Mouse (Mus musculus) liver, embryonic 15.5 days (tissue): ENCODE measurements around the gene Stk4. TPM values are rescaled to one million over a fixed set of nuclear protein-coding genes. Genes with fewer than 3 reads are reported as not detected.

Source experiments
- ATAC-seq: fragments of 200-750 bp; cut with Nextera tagmentation; 2 replicates; pipeline ENCODE4 v1.8.0; 2017; ENCODE audit warnings: moderate number of reproducible peaks, mild to moderate bottlenecking, moderate library complexity; ENCODE audit not compliant: insufficient read depth
- H3K27ac ChIP-seq: fragments of 300-500 bp; sonication (generic); replicated peaks from 2 replicates; pipeline ENCODE4 v1.5.1; 2015; ENCODE audit warnings: mild to moderate bottlenecking, inconsistent platforms
- H3K27me3 ChIP-seq: fragments of 300-500 bp; sonication (generic); 2 replicates; pipeline ENCODE4 v1.6.1; 2015; ENCODE audit warnings: mild to moderate bottlenecking, inconsistent platforms
- H3K36me3 ChIP-seq: fragments of 300-500 bp; sonication (generic); replicated peaks from 2 replicates; pipeline ENCODE4 v1.6.1; 2015; ENCODE audit warnings: moderate library complexity, mild to moderate bottlenecking, inconsistent platforms
- H3K4me1 ChIP-seq: fragments of 300-500 bp; sonication (generic); replicated peaks from 2 replicates; pipeline ENCODE4 v1.6.1; 2015; ENCODE audit warnings: inconsistent platforms
- H3K4me2 ChIP-seq: fragments of 300-500 bp; sonication (generic); 2 replicates; pipeline ENCODE4 v1.6.1; 2015; ENCODE audit warnings: moderate library complexity, mild to moderate bottlenecking, inconsistent platforms
- H3K4me3 ChIP-seq: fragments of 300-500 bp; sonication (generic); replicated peaks from 2 replicates; pipeline ENCODE4 v1.5.1; 2015; ENCODE audit warnings: mild to moderate bottlenecking, inconsistent platforms
- H3K9ac ChIP-seq: fragments of 300-500 bp; sonication (generic); 2 replicates; pipeline ENCODE4 v1.6.1; 2015; ENCODE audit warnings: moderate library complexity, mild to moderate bottlenecking, inconsistent platforms
- H3K9me3 ChIP-seq: fragments of 300-500 bp; sonication (generic); replicated peaks from 2 replicates; pipeline ENCODE4 v1.6.1; 2016; ENCODE audit warnings: inconsistent platforms
- WGBS: fragments of 180-500 bp; shearing (Covaris S2); methylation state at CpG from one replicate; pipeline ENCODE4 v1.1.7; 2015; ENCODE audit warnings: mixed read lengths; ENCODE audit not compliant: insufficient replicate concordance; 5-methylcytosine and 5-hydroxymethylcytosine counted together
- polyA plus RNA-seq: library from polyadenylated mRNA; unstranded; fragments of >200 nt; fragmentation: Nextera tagmentation; extraction: Ambion mirVana; gene quantifications from 2 replicates; pipeline ENCODE4 v1.2.1, GENCODE M21; 2015

The Stk4 gene
- polyA plus RNA-seq, 1 experiment from 2014 or later = 14.3 TPM

GRCm38 (mm10) chr2:164081577-164081976 is 11.5 kb downstream of the Stk4 start:
- Histone ChIP-seq H3K27ac (no peak overlapping the region), H3K27me3 (no peaks in the 10 kb centered on the region), H3K9me3 (no peaks in the 10 kb centered on the region), H3K36me3 (peaks cover 58% of the 10 kb centered on the region), H3K4me1 (peaks cover 20% of the 10 kb centered on the region), H3K4me3 (no peak overlapping the region), H3K4me2 (no peak overlapping the region), H3K9ac (no peak overlapping the region)
- ATAC-seq = no peak
- 87% methylated on average over 10 of the region's 10 CpGs for WGBS

- WGBS = 73% methylated on average over 10 of the region's 10 CpGs
- no peaks in the 10 kb centered on the region for H3K9me3 ChIP-seq
- H3K36me3 ChIP-seq = peaks cover 64% of the 10 kb centered on the region
- H3K4me1 ChIP-seq = peaks cover 17% of the 10 kb centered on the region
- no peak overlapping the region for H3K9ac ChIP-seq
- ATAC-seq = no peak
- H3K27me3 ChIP-seq = no peaks in the 10 kb centered on the region
- H3K27ac ChIP-seq = no peak overlapping the region
- H3K4me2 ChIP-seq = no peak overlapping the region
- no peak overlapping the region for H3K4me3 ChIP-seq
These were observed 12.1 kb downstream of the Stk4 start for GRCm38 (mm10) chr2:164082175-164082574.

- H3K9ac ChIP-seq = no peak overlapping the region
- peaks cover 10% of the 10 kb centered on the region for H3K4me1 ChIP-seq
- peak; percentile 51; the same call in 1 of the 2 replicates for ATAC-seq
- H3K36me3 ChIP-seq = peaks cover 77% of the 10 kb centered on the region
- WGBS = 32% methylated on average over 19 of the region's 19 CpGs
- H3K27ac ChIP-seq = peak overlapping the region; percentile 66
- no peaks in the 10 kb centered on the region for H3K9me3 ChIP-seq
- H3K27me3 ChIP-seq = no peaks in the 10 kb centered on the region
- peak overlapping the region; percentile 16 for H3K4me2 ChIP-seq
- peak overlapping the region; percentile 7; the same call in 1 of the 2 replicates for H3K4me3 ChIP-seq
These were observed 13.7 kb downstream of the Stk4 start for GRCm38 (mm10) chr2:164083609-164084341.

- Histone ChIP-seq H3K9ac (no peak overlapping the region), H3K4me2 (peak overlapping the region; percentile 16; the same call in 1 of the 2 replicates), H3K27ac (no peak overlapping the region; the same call in none of the 2 replicates), H3K4me3 (peak overlapping the region; percentile 7; the same call in 1 of the 2 replicates), H3K9me3 (no peaks in the 10 kb centered on the region), H3K27me3 (no peaks in the 10 kb centered on the region), H3K4me1 (peaks cover 5% of the 10 kb centered on the region), H3K36me3 (peaks cover 82% of the 10 kb centered on the region)
- 35% methylated on average over 7 of the region's 7 CpGs for WGBS
- no peak for ATAC-seq
These were observed 14.2 kb downstream of the Stk4 start for GRCm38 (mm10) chr2:164084342-164084700.

- no peak overlapping the region for H3K9ac ChIP-seq
- H3K4me3 ChIP-seq = no peak overlapping the region
- no peaks in the 10 kb centered on the region for H3K4me1 ChIP-seq
- H3K36me3 ChIP-seq = peaks cover 77% of the 10 kb centered on the region
- no peak for ATAC-seq
- H3K27me3 ChIP-seq = no peaks in the 10 kb centered on the region
- H3K4me2 ChIP-seq = no peak overlapping the region
- H3K9me3 ChIP-seq = no peaks in the 10 kb centered on the region
- no peak overlapping the region for H3K27ac ChIP-seq
- WGBS = 50% methylated on average over 6 of the region's 6 CpGs
These were observed 17.4 kb downstream of the Stk4 start for GRCm38 (mm10) chr2:164087416-164088017.

GRCm38 (mm10) chr2:164089508-164089907 is 19.4 kb downstream of the Stk4 start:
- Histone ChIP-seq H3K4me2 (no peak overlapping the region), H3K9ac (no peak overlapping the region), H3K4me3 (no peak overlapping the region), H3K27me3 (no peaks in the 10 kb centered on the region), H3K9me3 (no peaks in the 10 kb centered on the region), H3K4me1 (no peaks in the 10 kb centered on the region), H3K36me3 (peaks cover 59% of the 10 kb centered on the region), H3K27ac (no peak overlapping the region)
- ATAC-seq = no peak
- 75% methylated on average over 4 of the region's 4 CpGs for WGBS

GRCm38 (mm10) chr2:164094152-164094551 is 24.0 kb downstream of the Stk4 start:
- peaks cover 54% of the 10 kb centered on the region for H3K36me3 ChIP-seq
- no peak overlapping the region for H3K4me2 ChIP-seq
- H3K4me1 ChIP-seq = no peaks in the 10 kb centered on the region
- no peaks in the 10 kb centered on the region for H3K9me3 ChIP-seq
- no peak overlapping the region for H3K27ac ChIP-seq
- no peak overlapping the region for H3K9ac ChIP-seq
- ATAC-seq = no peak
- 42% methylated on average over 7 of the region's 7 CpGs for WGBS
- H3K27me3 ChIP-seq = no peaks in the 10 kb centered on the region
- H3K4me3 ChIP-seq = no peak overlapping the region

- Histone ChIP-seq H3K36me3 (peaks cover 62% of the 10 kb centered on the region), H3K4me1 (no peaks in the 10 kb centered on the region), H3K4me2 (no peak overlapping the region), H3K9ac (no peak overlapping the region), H3K27me3 (no peaks in the 10 kb centered on the region), H3K4me3 (no peak overlapping the region), H3K9me3 (no peaks in the 10 kb centered on the region), H3K27ac (no peak overlapping the region)
- ATAC-seq = no peak
- WGBS = 87% methylated on average over 11 of the region's 11 CpGs
These were observed 28.6 kb downstream of the Stk4 start for GRCm38 (mm10) chr2:164098603-164099250.

- WGBS = 74% methylated on average over 1 of the region's 1 CpGs
- no peaks in the 10 kb centered on the region for H3K27me3 ChIP-seq
- ATAC-seq = no peak
These were observed 31.8 kb downstream of the Stk4 start for GRCm38 (mm10) chr2:164101936-164102335.

GRCm38 (mm10) chr2:164102366-164102765 is 32.2 kb downstream of the Stk4 start:
- WGBS = 71% methylated on average over 3 of the region's 3 CpGs
- Histone ChIP-seq H3K4me3 (no peak overlapping the region), H3K27ac (no peak overlapping the region), H3K4me1 (no peaks in the 10 kb centered on the region), H3K9me3 (no peaks in the 10 kb centered on the region), H3K36me3 (peaks cover 71% of the 10 kb centered on the region), H3K4me2 (no peak overlapping the region), H3K9ac (no peak overlapping the region), H3K27me3 (no peaks in the 10 kb centered on the region)
- no peak for ATAC-seq

More at GRCm38 (mm10) chr2:164101936-164102335, 31.8 kb downstream of the Stk4 start:
- Histone ChIP-seq H3K4me1 (no peaks in the 10 kb centered on the region), H3K4me2 (no peak overlapping the region), H3K9me3 (no peaks in the 10 kb centered on the region), H3K27ac (no peak overlapping the region), H3K4me3 (no peak overlapping the region), H3K36me3 (peaks cover 67% of the 10 kb centered on the region), H3K9ac (no peak overlapping the region)

- Histone ChIP-seq H3K9me3 (no peaks in the 10 kb centered on the region), H3K27ac (no peak overlapping the region), H3K4me2 (no peak overlapping the region), H3K9ac (no peak overlapping the region), H3K27me3 (no peaks in the 10 kb centered on the region), H3K4me3 (no peak overlapping the region), H3K4me1 (no peaks in the 10 kb centered on the region), H3K36me3 (peaks cover 69% of the 10 kb centered on the region)
- ATAC-seq = no peak
- WGBS = 32% methylated on average over 4 of the region's 4 CpGs
These were observed 33.4 kb downstream of the Stk4 start for GRCm38 (mm10) chr2:164103501-164103900.
